Mouse (Mus musculus): ENCODE results near the gene Alad.

Gene Alad

GRCm38 (mm10) chr4:62518416-62519121, 1.1 kb downstream of the Alad start:
- in situ Hi-C loops (cut with MboI, MseI), result no loop called here

- in situ Hi-C loops (cut with MboI, MseI), result no loop called here
These were observed 1.9 kb downstream of the Alad start for GRCm38 (mm10) chr4:62517538-62518415.

- in situ Hi-C loops (cut with MboI, MseI), result no loop called here
These were observed 2.7 kb downstream of the Alad start for GRCm38 (mm10) chr4:62517046-62517445.

GRCm38 (mm10) chr4:62516579-62516978, 3.1 kb downstream of the Alad start:
- in situ Hi-C loops (cut with MboI, MseI), result no loop called here

GRCm38 (mm10) chr4:62516079-62516478, 3.6 kb downstream of the Alad start:
- in situ Hi-C loops (cut with MboI, MseI), result no loop called here

- in situ Hi-C loops (cut with MboI, MseI), result no loop called here
These were observed 4.2 kb downstream of the Alad start for GRCm38 (mm10) chr4:62515490-62515889.

- in situ Hi-C loops (cut with MboI, MseI), result no loop called here
These were observed 4.7 kb downstream of the Alad start for GRCm38 (mm10) chr4:62514995-62515394.

- in situ Hi-C loops (cut with MboI, MseI), result no loop called here
These were observed 5.7 kb downstream of the Alad start for GRCm38 (mm10) chr4:62513998-62514506.

GRCm38 (mm10) chr4:62509946-62510345, 9.8 kb downstream of the Alad start:
- in situ Hi-C loops (cut with MboI, MseI), result no loop called here

GRCm38 (mm10) chr4:62508839-62509238, 10.9 kb downstream of the Alad start:
- in situ Hi-C loops (cut with MboI, MseI), result no loop called here

- in situ Hi-C loops (cut with MboI, MseI), result no loop called here
These were observed 12.9 kb downstream of the Alad start for GRCm38 (mm10) chr4:62506798-62507197.

GRCm38 (mm10) chr4:62505991-62506390, 13.7 kb downstream of the Alad start:
- in situ Hi-C loops (cut with MboI, MseI), result no loop called here

- in situ Hi-C loops (cut with MboI, MseI), result no loop called here
These were observed 16.2 kb downstream of the Alad start, which contains the start of gene Hdhd3 for GRCm38 (mm10) chr4:62503374-62503970. Gene Hdhd3 (minus strand): TSS chr4:62503467.

- in situ Hi-C loops (cut with MboI, MseI), result no loop called here
These were observed 16.7 kb downstream of the Alad start for GRCm38 (mm10) chr4:62502969-62503368.

GRCm38 (mm10) chr4:62501964-62502732, 17.6 kb downstream of the Alad start:
- in situ Hi-C loops (cut with MboI, MseI), result no loop called here

- in situ Hi-C loops (cut with MboI, MseI), result no loop called here
These were observed 18.2 kb downstream of the Alad start for GRCm38 (mm10) chr4:62501534-62501933.

GRCm38 (mm10) chr4:62500799-62501198, 18.9 kb downstream of the Alad start:
- in situ Hi-C loops (cut with MboI, MseI), result no loop called here

GRCm38 (mm10) chr4:62496815-62497214, 22.9 kb downstream of the Alad start:
- in situ Hi-C loops (cut with MboI, MseI), result no loop called here

- in situ Hi-C loops (cut with MboI, MseI), result no loop called here
These were observed 23.8 kb downstream of the Alad start for GRCm38 (mm10) chr4:62495946-62496345.

- in situ Hi-C loops (cut with MboI, MseI), result no loop called here
These were observed 25.5 kb downstream of the Alad start for GRCm38 (mm10) chr4:62494230-62494629.

- in situ Hi-C loops (cut with MboI, MseI), result no loop called here
These were observed 27.0 kb downstream of the Alad start for GRCm38 (mm10) chr4:62492682-62493081.
